Mouse (Mus musculus): Measurements from ENCODE around the gene Slco3a1. TPM values are rescaled to one million over a fixed set of nuclear protein-coding genes. Genes with fewer than 3 reads are reported as not detected.
"Not testable (repeated sequence)": the region's sequence is repeated elsewhere in the genome, so short reads cannot be mapped to it uniquely, and the experiment has no call there.

Slco3a1 gene
- total RNA-seq, 1 experiment: 9.0 TPM

- no peak overlapping the region for H3K4me3 ChIP-seq (ENCODE audit: insufficient read depth in 1 of 2, low read depth in 1 of 2, low read length in 2 of 2, poor library complexity in 1 of 2, severe bottlenecking in 1 of 2)
- no peaks in the 10 kb centered on the region for H3K36me3 ChIP-seq (ENCODE audit: control insufficient read depth, insufficient read depth, low read length, poor library complexity, severe bottlenecking)
- no peaks in the 10 kb centered on the region for H3K9me3 ChIP-seq (ENCODE audit: control insufficient read depth, insufficient read depth, low read depth, low read length)
- no peak for DNase-seq (ENCODE audit: low read depth, low spot score)
- in situ Hi-C loops (cut with MboI; ENCODE audit: low sequenced_read_pairs in 2 of 2, unreplicated experiment in 2 of 2): no loop called here
- no peak overlapping the region for H3K9ac ChIP-seq (ENCODE audit: insufficient read depth, low read depth, low read length, poor library complexity, severe bottlenecking)
- no peaks in the 10 kb centered on the region for H3K4me1 ChIP-seq (ENCODE audit: control insufficient read depth in 2 of 2, insufficient read depth in 2 of 2, low read length in 2 of 2, poor library complexity in 1 of 2)
- H3K27ac ChIP-seq (ENCODE audit: insufficient read depth, low read depth, low read length, poor library complexity, severe bottlenecking): no peak overlapping the region
- TF ChIP-seq ZNF384 (IDR thresholded peaks at IDR 0.05; ENCODE audit: low read depth, low read length) (no peak), CHD2 (IDR thresholded peaks at IDR 0.05; ENCODE audit: low read depth, low read length) (no peak), HCFC1 (IDR thresholded peaks at IDR 0.05; ENCODE audit: borderline replicate concordance, insufficient read depth, low read length) (no peak), ZC3H11A (IDR thresholded peaks at IDR 0.05; ENCODE audit: borderline replicate concordance, low read depth, low read length) (no peak), MAFK (IDR thresholded peaks at IDR 0.05; ENCODE audit: insufficient read depth, low read depth, low read length) (no peak)
Observed at GRCm38 (mm10) chr7:74413738-74414716, 140.6 kb downstream of the Slco3a1 start.

- Histone ChIP-seq H3K4me3 (ENCODE audit: insufficient read depth in 1 of 2, low read depth in 1 of 2, low read length in 2 of 2, poor library complexity in 1 of 2, severe bottlenecking in 1 of 2) (no peak overlapping the region), H3K4me1 (ENCODE audit: control insufficient read depth in 2 of 2, insufficient read depth in 2 of 2, low read length in 2 of 2, poor library complexity in 1 of 2) (no peaks in the 10 kb centered on the region), H3K27ac (ENCODE audit: insufficient read depth, low read depth, low read length, poor library complexity, severe bottlenecking) (no peak overlapping the region), H3K9ac (ENCODE audit: insufficient read depth, low read depth, low read length, poor library complexity, severe bottlenecking) (no peak overlapping the region), H3K9me3 (ENCODE audit: control insufficient read depth, insufficient read depth, low read depth, low read length) (no peaks in the 10 kb centered on the region), H3K36me3 (ENCODE audit: control insufficient read depth, insufficient read depth, low read length, poor library complexity, severe bottlenecking) (no peaks in the 10 kb centered on the region)
- TF ChIP-seq ZNF384 (IDR thresholded peaks at IDR 0.05; ENCODE audit: low read depth, low read length): no peak
- TF ChIP-seq HCFC1 (IDR thresholded peaks at IDR 0.05; ENCODE audit: borderline replicate concordance, insufficient read depth, low read length): no peak
- TF ChIP-seq CHD2 (IDR thresholded peaks at IDR 0.05; ENCODE audit: low read depth, low read length): no peak
- no peak for TF ChIP-seq ZC3H11A (IDR thresholded peaks at IDR 0.05; ENCODE audit: borderline replicate concordance, low read depth, low read length)
- TF ChIP-seq MAFK (IDR thresholded peaks at IDR 0.05; ENCODE audit: insufficient read depth, low read depth, low read length): no peak
- no peak for DNase-seq (ENCODE audit: low read depth, low spot score)
- in situ Hi-C loops (cut with MboI; ENCODE audit: low sequenced_read_pairs in 2 of 2, unreplicated experiment in 2 of 2): no loop called here
Observed at GRCm38 (mm10) chr7:74408601-74409323, 145.8 kb downstream of the Slco3a1 start.

GRCm38 (mm10) chr7:74407851-74408250 lies 146.7 kb downstream of the Slco3a1 start:
- H3K36me3 ChIP-seq (ENCODE audit: control insufficient read depth, insufficient read depth, low read length, poor library complexity, severe bottlenecking); H3K4me3 ChIP-seq (ENCODE audit: insufficient read depth in 1 of 2, low read depth in 1 of 2, low read length in 2 of 2, poor library complexity in 1 of 2, severe bottlenecking in 1 of 2); H3K27ac ChIP-seq (ENCODE audit: insufficient read depth, low read depth, low read length, poor library complexity, severe bottlenecking); in situ Hi-C loops (cut with MboI; ENCODE audit: low sequenced_read_pairs in 2 of 2, unreplicated experiment in 2 of 2); H3K9me3 ChIP-seq (ENCODE audit: control insufficient read depth, insufficient read depth, low read depth, low read length); H3K9ac ChIP-seq (ENCODE audit: insufficient read depth, low read depth, low read length, poor library complexity, severe bottlenecking); H3K4me1 ChIP-seq (ENCODE audit: control insufficient read depth in 2 of 2, insufficient read depth in 2 of 2, low read length in 2 of 2, poor library complexity in 1 of 2); DNase-seq (ENCODE audit: low read depth, low spot score): not testable (repeated sequence)

- in situ Hi-C loops (cut with MboI; ENCODE audit: low sequenced_read_pairs in 2 of 2, unreplicated experiment in 2 of 2): no loop called here
- no peak for DNase-seq (ENCODE audit: low read depth, low spot score)
- no peak overlapping the region for H3K9ac ChIP-seq (ENCODE audit: insufficient read depth, low read depth, low read length, poor library complexity, severe bottlenecking)
- no peaks in the 10 kb centered on the region for H3K4me1 ChIP-seq (ENCODE audit: control insufficient read depth in 2 of 2, insufficient read depth in 2 of 2, low read length in 2 of 2, poor library complexity in 1 of 2)
- TF ChIP-seq HCFC1 (IDR thresholded peaks at IDR 0.05; ENCODE audit: borderline replicate concordance, insufficient read depth, low read length) (no peak), MAFK (IDR thresholded peaks at IDR 0.05; ENCODE audit: insufficient read depth, low read depth, low read length) (no peak), ZC3H11A (IDR thresholded peaks at IDR 0.05; ENCODE audit: borderline replicate concordance, low read depth, low read length) (no peak)
- H3K27ac ChIP-seq (ENCODE audit: insufficient read depth, low read depth, low read length, poor library complexity, severe bottlenecking): no peak overlapping the region
- H3K9me3 ChIP-seq (ENCODE audit: control insufficient read depth, insufficient read depth, low read depth, low read length): no peaks in the 10 kb centered on the region
- no peaks in the 10 kb centered on the region for H3K36me3 ChIP-seq (ENCODE audit: control insufficient read depth, insufficient read depth, low read length, poor library complexity, severe bottlenecking)
- no peak overlapping the region for H3K4me3 ChIP-seq (ENCODE audit: insufficient read depth in 1 of 2, low read depth in 1 of 2, low read length in 2 of 2, poor library complexity in 1 of 2, severe bottlenecking in 1 of 2)
Observed at GRCm38 (mm10) chr7:74399729-74400128, 154.9 kb downstream of the Slco3a1 start.
